Mouse (Mus musculus) testis, adult 2 months (tissue): Measurements from ENCODE around the gene Gin1.

Source experiments
- CTCF ChIP-seq: fragments of 200-500 bp; IDR thresholded peaks from 2 replicates; pipeline ENCODE4 v1.5.1; 2012; ENCODE audit warnings: low read depth, mild to moderate bottlenecking, inconsistent platforms, low read length, moderate library complexity; ENCODE audit not compliant: control insufficient read depth, insufficient read depth, insufficient replicate concordance
- POLR2A ChIP-seq: fragments of 200-500 bp; IDR thresholded peaks from 2 replicates; pipeline ENCODE4 v1.6.1; 2012; ENCODE audit warnings: low read depth, mild to moderate bottlenecking, inconsistent platforms, low read length, moderate library complexity; ENCODE audit not compliant: control insufficient read depth

- TF ChIP-seq POLR2A (no peak), CTCF (no peak)
Observed at GRCm38 (mm10) chr1:97746261-97746660, 23.7 kb upstream of the Gin1 start.
